Mouse (Mus musculus): ENCODE measurements around the gene Plpp3. TPM values are rescaled to one million over a fixed set of nuclear protein-coding genes. Genes with fewer than 3 reads are reported as not detected.

Plpp3 gene
- polyA plus RNA-seq, 1 experiment = 4.2 TPM

GRCm38 (mm10) chr4:105198696-105199095 is 41.5 kb downstream of the Plpp3 start:
- Histone ChIP-seq H3K27me3 (replicated peaks) (peaks cover 5% of the 10 kb centered on the region), H3K36me3 (replicated peaks; ENCODE audit: low read length) (peaks cover 78% of the 10 kb centered on the region), H3K4me1 (peaks cover 64% of the 10 kb centered on the region), H3K4me3 (replicated peaks) (no peak overlapping the region), H3K9me3 (no peaks in the 10 kb centered on the region)
- TF ChIP-seq GATA1 (IDR thresholded peaks at IDR 0.05; ENCODE audit: borderline replicate concordance, low read length) = no peak
- no peak for TF ChIP-seq FLI1 (IDR thresholded peaks at IDR 0.05; ENCODE audit: low read length)

- Histone ChIP-seq H3K27me3 (replicated peaks) (peaks cover 5% of the 10 kb centered on the region), H3K4me1 (peaks cover 65% of the 10 kb centered on the region), H3K9me3 (no peaks in the 10 kb centered on the region), H3K4me3 (replicated peaks) (no peak overlapping the region), H3K36me3 (replicated peaks; ENCODE audit: low read length) (peaks cover 76% of the 10 kb centered on the region)
- TF ChIP-seq FLI1 (IDR thresholded peaks at IDR 0.05; ENCODE audit: low read length) = no peak
- TF ChIP-seq GATA1 (IDR thresholded peaks at IDR 0.05; ENCODE audit: borderline replicate concordance, low read length) = no peak
Observed at GRCm38 (mm10) chr4:105199345-105199744, 42.2 kb downstream of the Plpp3 start.

- no peaks in the 10 kb centered on the region for H3K9me3 ChIP-seq
- H3K4me1 ChIP-seq = peaks cover 77% of the 10 kb centered on the region
- H3K36me3 ChIP-seq (replicated peaks; ENCODE audit: low read length) = peaks cover 65% of the 10 kb centered on the region
- no peak overlapping the region for H3K4me3 ChIP-seq (replicated peaks)
- peaks cover 5% of the 10 kb centered on the region for H3K27me3 ChIP-seq (replicated peaks)
- TF ChIP-seq GATA1 (IDR thresholded peaks at IDR 0.05; ENCODE audit: borderline replicate concordance, low read length) (no peak), FLI1 (IDR thresholded peaks at IDR 0.05; ENCODE audit: low read length) (no peak)
Observed at GRCm38 (mm10) chr4:105200624-105201524, 43.7 kb downstream of the Plpp3 start.

- TF ChIP-seq FLI1 (IDR thresholded peaks at IDR 0.05; ENCODE audit: low read length) (no peak), GATA1 (IDR thresholded peaks at IDR 0.05; ENCODE audit: borderline replicate concordance, low read length) (no peak)
- no peak overlapping the region for H3K4me3 ChIP-seq (replicated peaks)
- H3K27me3 ChIP-seq (replicated peaks) = peaks cover 5% of the 10 kb centered on the region
- H3K9me3 ChIP-seq = no peaks in the 10 kb centered on the region
- peaks cover 54% of the 10 kb centered on the region for H3K36me3 ChIP-seq (replicated peaks; ENCODE audit: low read length)
- H3K4me1 ChIP-seq = peaks cover 90% of the 10 kb centered on the region
Observed at GRCm38 (mm10) chr4:105202439-105202838, 45.3 kb downstream of the Plpp3 start.

- H3K27me3 ChIP-seq (replicated peaks) = peaks cover 5% of the 10 kb centered on the region
- H3K4me3 ChIP-seq (replicated peaks) = no peak overlapping the region
- peaks cover 52% of the 10 kb centered on the region for H3K36me3 ChIP-seq (replicated peaks; ENCODE audit: low read length)
- no peak for TF ChIP-seq FLI1 (IDR thresholded peaks at IDR 0.05; ENCODE audit: low read length)
- TF ChIP-seq GATA1 (IDR thresholded peaks at IDR 0.05; ENCODE audit: borderline replicate concordance, low read length) = no peak
- H3K4me1 ChIP-seq = peaks cover 95% of the 10 kb centered on the region
- H3K9me3 ChIP-seq = no peaks in the 10 kb centered on the region
Observed at GRCm38 (mm10) chr4:105203303-105203761, 46.2 kb downstream of the Plpp3 start.

GRCm38 (mm10) chr4:105204071-105204470 is 46.9 kb downstream of the Plpp3 start:
- Histone ChIP-seq H3K36me3 (replicated peaks; ENCODE audit: low read length) (peaks cover 52% of the 10 kb centered on the region), H3K9me3 (no peaks in the 10 kb centered on the region), H3K4me1 (peaks cover 96% of the 10 kb centered on the region), H3K27me3 (replicated peaks) (peaks cover 2% of the 10 kb centered on the region), H3K4me3 (replicated peaks) (no peak overlapping the region)
- TF ChIP-seq GATA1 (IDR thresholded peaks at IDR 0.05; ENCODE audit: borderline replicate concordance, low read length) (no peak), FLI1 (IDR thresholded peaks at IDR 0.05; ENCODE audit: low read length) (no peak)

GRCm38 (mm10) chr4:105205045-105205851 is 48.1 kb downstream of the Plpp3 start:
- Histone ChIP-seq H3K4me3 (replicated peaks) (peak overlapping the region; percentile 80), H3K4me1 (peaks cover 98% of the 10 kb centered on the region), H3K36me3 (replicated peaks; ENCODE audit: low read length) (peaks cover 54% of the 10 kb centered on the region), H3K9me3 (no peaks in the 10 kb centered on the region), H3K27me3 (replicated peaks) (no peaks in the 10 kb centered on the region)
- TF ChIP-seq GATA1 (IDR thresholded peaks at IDR 0.05; ENCODE audit: borderline replicate concordance, low read length) (no peak), FLI1 (IDR thresholded peaks at IDR 0.05; ENCODE audit: low read length) (no peak)

GRCm38 (mm10) chr4:105206102-105206501 is 49.0 kb downstream of the Plpp3 start:
- TF ChIP-seq GATA1 (IDR thresholded peaks at IDR 0.05; ENCODE audit: borderline replicate concordance, low read length) (no peak), FLI1 (IDR thresholded peaks at IDR 0.05; ENCODE audit: low read length) (no peak)
- peaks cover 96% of the 10 kb centered on the region for H3K4me1 ChIP-seq
- H3K9me3 ChIP-seq = no peaks in the 10 kb centered on the region
- no peaks in the 10 kb centered on the region for H3K27me3 ChIP-seq (replicated peaks)
- peaks cover 56% of the 10 kb centered on the region for H3K36me3 ChIP-seq (replicated peaks; ENCODE audit: low read length)
- H3K4me3 ChIP-seq (replicated peaks) = peak overlapping the region; percentile 83

GRCm38 (mm10) chr4:105206995-105207394 is 49.8 kb downstream of the Plpp3 start:
- H3K4me1 ChIP-seq = peaks cover 98% of the 10 kb centered on the region
- H3K9me3 ChIP-seq = no peaks in the 10 kb centered on the region
- peak overlapping the region; percentile 83 for H3K4me3 ChIP-seq (replicated peaks)
- H3K27me3 ChIP-seq (replicated peaks) = no peaks in the 10 kb centered on the region
- 0 out of 3 replicates have a peak, but pooled peaks have one; percentile 22 for TF ChIP-seq GATA1 (IDR thresholded peaks at IDR 0.05; ENCODE audit: borderline replicate concordance, low read length)
- peak; percentile 89 for TF ChIP-seq FLI1 (IDR thresholded peaks at IDR 0.05; ENCODE audit: low read length)
- peaks cover 65% of the 10 kb centered on the region for H3K36me3 ChIP-seq (replicated peaks; ENCODE audit: low read length)
